Mouse (Mus musculus) brain, embryonic 18.5 days (tissue): ENCODE results near the gene Pax5.

Experiments used
- DNase-seq: peaks from one replicate; pipeline ENCODE4 v3.0.0-alpha.2; 2012; ENCODE audit warnings: low read depth, low spot score

Pax5 gene

GRCm38 (mm10) chr4:44482851-44483250 is 227.4 kb downstream of the Pax5 start:
- no peak for DNase-seq

DNA sequence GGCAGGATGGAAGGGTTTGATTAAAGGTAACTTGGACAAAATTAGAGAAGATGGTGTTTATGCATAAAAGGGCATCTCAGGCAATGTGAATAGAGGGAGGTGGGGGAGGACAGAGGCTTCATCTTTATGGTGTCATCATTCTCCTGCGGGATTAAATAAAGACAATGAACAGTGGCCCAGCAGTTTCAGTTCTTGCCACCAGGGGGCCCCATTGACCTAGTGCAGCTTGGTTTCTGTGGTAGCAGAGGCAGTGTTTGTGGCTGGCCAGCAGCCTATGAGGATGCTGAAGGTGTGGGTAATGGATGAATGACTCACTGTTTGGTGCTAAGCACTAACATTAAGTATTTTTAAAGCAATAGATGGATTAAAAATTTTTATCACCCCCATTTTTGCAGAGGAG is 230.5 kb downstream of the Pax5 start:
- DNase-seq, result no peak
